Mouse (Mus musculus) kidney, embryonic 14.5 days (tissue): Measurements from ENCODE around the gene Hmga1b. TPM values are rescaled to one million over a fixed set of nuclear protein-coding genes. Genes with fewer than 3 reads are reported as not detected.

Experiments
- ATAC-seq: fragments of 200-750 bp; cut with Nextera tagmentation; 2 replicates; pipeline ENCODE4 v1.8.0; 2017; ENCODE audit warnings: moderate number of reproducible peaks, mild to moderate bottlenecking, moderate TSS enrichment, moderate library complexity; ENCODE audit not compliant: low FRiP score, low TSS enrichment
- H3K27ac ChIP-seq: fragments of 300-500 bp; sonication (generic); 2 replicates; pipeline ENCODE4 v1.5.1; 2014; ENCODE audit warnings: low read depth, mild to moderate bottlenecking, low read length, moderate library complexity, mixed read lengths
- H3K27me3 ChIP-seq: fragments of 300-500 bp; sonication (generic); 2 replicates; pipeline ENCODE4 v1.6.1; 2014; ENCODE audit warnings: mild to moderate bottlenecking, low read length; ENCODE audit not compliant: control insufficient read depth, insufficient read depth
- H3K36me3 ChIP-seq: fragments of 300-500 bp; sonication (generic); 2 replicates; pipeline ENCODE4 v1.6.1; 2014; ENCODE audit warnings: low read length, mixed read lengths; ENCODE audit not compliant: control insufficient read depth, insufficient read depth
- H3K4me1 ChIP-seq: fragments of 300-500 bp; sonication (generic); 2 replicates; pipeline ENCODE4 v1.6.1; 2014; ENCODE audit warnings: low read length, mixed read lengths; ENCODE audit not compliant: control insufficient read depth, insufficient read depth
- H3K4me2 ChIP-seq: fragments of 300-500 bp; sonication (generic); replicated peaks from 2 replicates; pipeline ENCODE4 v1.6.1; 2014; ENCODE audit warnings: low read depth, mild to moderate bottlenecking, low read length
- H3K4me3 ChIP-seq: fragments of 300-500 bp; sonication (generic); 2 replicates; pipeline ENCODE4 v1.5.1; 2014; ENCODE audit warnings: mild to moderate bottlenecking, low read length
- H3K9ac ChIP-seq: fragments of 300-500 bp; sonication (generic); 2 replicates; pipeline ENCODE4 v1.6.1; 2014; ENCODE audit warnings: low read depth, mild to moderate bottlenecking, low read length, moderate library complexity
- H3K9me3 ChIP-seq: fragments of 300-500 bp; sonication (generic); 2 replicates; pipeline ENCODE4 v1.6.1; 2016; ENCODE audit warnings: low read length; ENCODE audit not compliant: control insufficient read depth
- WGBS: fragments of 180-500 bp; shearing (Covaris S2); extraction: QIAGEN DNeasy Blood & Tissue Kit; methylation state at CpG from one replicate; pipeline ENCODE4 v1.1.7; 2014; 5-methylcytosine and 5-hydroxymethylcytosine counted together
- polyA plus RNA-seq: library from polyadenylated mRNA; unstranded; fragments of >200 nt; fragmentation: Nextera tagmentation; extraction: Ambion mirVana; gene quantifications from 2 replicates; pipeline ENCODE4 v1.2.1, GENCODE M21; 2014

The Hmga1b gene
- polyA plus RNA-seq, 1 experiment from 2014 or later = 5.2 TPM

- H3K4me2 ChIP-seq = no peak overlapping the region
Observed at GRCm38 (mm10) chr11:120730331-120730870, 32.2 kb upstream of the Hmga1b start.

DNA sequence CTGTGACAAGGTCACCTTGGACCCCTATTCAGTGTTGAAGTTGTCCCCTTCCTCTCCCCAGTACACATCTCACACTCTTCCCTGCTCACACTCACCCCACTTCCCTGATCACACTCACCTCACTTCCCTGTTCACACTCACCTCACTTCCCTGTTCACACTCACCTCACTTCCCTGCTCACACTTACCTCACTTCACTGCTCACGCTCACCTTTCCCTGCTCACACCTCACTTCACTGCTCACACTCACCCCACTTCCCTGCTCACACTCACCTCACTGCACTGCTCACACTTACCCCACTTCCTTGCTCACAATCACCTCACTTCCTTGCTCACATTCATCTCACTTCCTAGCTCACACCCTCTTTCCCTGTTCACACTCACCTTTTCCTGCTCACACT lies 31.2 kb upstream of the Hmga1b start:
- no peak overlapping the region for H3K27ac ChIP-seq
- ATAC-seq = no peak
- H3K9ac ChIP-seq = no peak overlapping the region

More at GRCm38 (mm10) chr11:120730331-120730870, 32.2 kb upstream of the Hmga1b start:
- H3K27ac ChIP-seq = no peak overlapping the region
- no peaks in the 10 kb centered on the region for H3K36me3 ChIP-seq
- H3K9ac ChIP-seq = no peak overlapping the region
- H3K27me3 ChIP-seq = no peaks in the 10 kb centered on the region
- no peaks in the 10 kb centered on the region for H3K9me3 ChIP-seq
- ATAC-seq = no peak
- peaks cover 11% of the 10 kb centered on the region; the same call in 1 of the 2 replicates for H3K4me1 ChIP-seq
- 89% methylated on average over 10 of the region's 10 CpGs for WGBS
- H3K4me3 ChIP-seq = no peak overlapping the region

DNA sequence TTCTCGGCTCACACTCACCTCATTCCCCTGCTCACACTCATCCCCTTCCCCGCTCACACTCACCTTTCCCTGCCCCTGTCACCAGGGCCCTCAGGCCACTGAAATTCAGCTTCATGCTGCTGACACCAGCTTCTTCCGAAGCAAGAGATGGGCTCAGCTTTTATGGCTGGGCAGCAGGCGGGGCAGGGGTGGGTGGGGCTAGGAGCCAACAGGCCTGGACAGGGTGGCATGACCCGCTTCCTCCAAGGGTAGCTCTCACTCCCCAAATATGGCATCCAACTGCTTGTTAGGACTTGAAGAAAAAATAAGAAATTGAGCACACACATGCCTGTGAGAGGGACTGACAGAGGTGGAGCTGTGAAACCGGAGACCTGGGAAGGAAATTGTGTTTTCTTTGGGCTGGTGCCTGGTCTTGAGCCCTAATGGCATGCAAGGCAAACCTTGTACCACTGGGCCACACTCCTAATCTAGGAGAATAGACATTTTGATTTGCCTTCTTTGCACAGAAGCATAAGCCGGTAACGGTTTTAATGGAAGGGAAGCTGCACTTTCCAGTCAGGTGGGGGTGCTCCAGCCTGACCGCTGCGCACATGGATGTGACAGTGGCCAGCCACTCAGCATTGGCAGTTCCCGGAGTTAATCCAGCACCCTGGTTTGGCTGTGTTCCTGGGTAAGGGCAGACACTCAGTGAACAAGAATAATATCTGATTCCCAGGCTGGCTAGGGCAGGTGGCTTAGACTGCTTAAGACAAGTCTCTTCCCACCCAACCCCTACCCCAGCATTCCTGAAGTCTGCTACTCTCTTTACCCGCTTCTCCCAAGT lies 30.5 kb upstream of the Hmga1b start, which contains the start of gene Cbr2:
Gene Cbr2, minus strand, starts transcription at position 257 of the 823 bp plus-strand sequence.
- 0 out of 2 replicates have a peak, but pooled peaks cover 5% of the 10 kb centered on the region for H3K4me1 ChIP-seq
- H3K9ac ChIP-seq = no peak within 1 kb of the TSS
- no peaks in the 10 kb centered on the region for H3K9me3 ChIP-seq
- ATAC-seq = no peak
- H3K27me3 ChIP-seq = no peaks in the 10 kb centered on the region
- no peaks in the 10 kb centered on the region for H3K36me3 ChIP-seq
- no peak within 1 kb of the TSS for H3K4me2 ChIP-seq
- H3K4me3 ChIP-seq = no peak within 1 kb of the TSS
- 63% methylated on average over 12 of the region's 12 CpGs for WGBS
- no peak within 1 kb of the TSS for H3K27ac ChIP-seq

More for the DNA sequence above, 31.2 kb upstream of the Hmga1b start:
- H3K4me2 ChIP-seq = no peak overlapping the region
- no peaks in the 10 kb centered on the region for H3K9me3 ChIP-seq
- WGBS = 91% methylated on average over 1 of the region's 1 CpGs
- no peaks in the 10 kb centered on the region for H3K27me3 ChIP-seq
- no peak overlapping the region for H3K4me3 ChIP-seq
- no peaks in the 10 kb centered on the region for H3K36me3 ChIP-seq
- H3K4me1 ChIP-seq = peaks cover 8% of the 10 kb centered on the region; the same call in 1 of the 2 replicates

GRCm38 (mm10) chr11:120733521-120733920 lies 29.1 kb upstream of the Hmga1b start:
- 57% methylated on average over 6 of the region's 6 CpGs for WGBS
- Histone ChIP-seq H3K27ac (no peak overlapping the region), H3K4me3 (no peak overlapping the region), H3K36me3 (no peaks in the 10 kb centered on the region), H3K9me3 (no peaks in the 10 kb centered on the region), H3K9ac (no peak overlapping the region), H3K4me1 (0 out of 2 replicates have a peak, but pooled peaks cover 5% of the 10 kb centered on the region), H3K27me3 (no peaks in the 10 kb centered on the region), H3K4me2 (no peak overlapping the region)
- ATAC-seq = no peak

DNA sequence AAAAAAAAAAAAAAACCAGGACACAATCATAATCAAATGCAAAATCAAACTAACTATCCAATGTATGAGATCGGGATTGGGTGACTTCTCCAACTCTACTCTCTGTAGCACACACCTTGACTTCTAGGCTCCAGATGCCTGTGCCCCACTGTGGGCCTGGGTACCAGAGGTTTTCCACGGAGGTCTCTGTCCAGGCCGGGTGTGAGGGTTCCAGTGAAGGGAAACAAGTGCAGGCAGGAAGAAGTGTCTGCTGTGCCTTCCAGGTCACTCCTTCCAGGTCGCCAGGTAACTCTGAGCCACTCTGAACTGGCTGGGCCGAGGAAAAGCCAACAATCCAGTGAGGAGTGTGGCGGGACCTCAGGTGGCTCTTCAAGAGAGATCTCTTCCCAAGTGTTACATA lies 26.2 kb upstream of the Hmga1b start:
- Histone ChIP-seq H3K4me1 (0 out of 2 replicates have a peak, but pooled peaks cover 5% of the 10 kb centered on the region), H3K4me2 (no peak overlapping the region), H3K4me3 (no peak overlapping the region), H3K9me3 (no peaks in the 10 kb centered on the region), H3K27ac (no peak overlapping the region), H3K27me3 (no peaks in the 10 kb centered on the region), H3K36me3 (no peaks in the 10 kb centered on the region), H3K9ac (no peak overlapping the region)
- no peak for ATAC-seq
- 69% methylated on average over 6 of the region's 6 CpGs for WGBS

- H3K4me3 ChIP-seq = no peak overlapping the region
- H3K4me2 ChIP-seq = no peak overlapping the region
- no peak for ATAC-seq
- no peaks in the 10 kb centered on the region for H3K27me3 ChIP-seq
- no peak overlapping the region for H3K9ac ChIP-seq
- H3K9me3 ChIP-seq = no peaks in the 10 kb centered on the region
- H3K27ac ChIP-seq = no peak overlapping the region
- 89% methylated on average over 5 of the region's 5 CpGs for WGBS
- H3K4me1 ChIP-seq = no peaks in the 10 kb centered on the region
- H3K36me3 ChIP-seq = no peaks in the 10 kb centered on the region
Observed at GRCm38 (mm10) chr11:120740981-120741380, 21.6 kb upstream of the Hmga1b start.

GRCm38 (mm10) chr11:120744121-120744701 lies 18.4 kb upstream of the Hmga1b start:
- 72% methylated on average over 7 of the region's 7 CpGs for WGBS
- no peak overlapping the region for H3K9ac ChIP-seq

DNA sequence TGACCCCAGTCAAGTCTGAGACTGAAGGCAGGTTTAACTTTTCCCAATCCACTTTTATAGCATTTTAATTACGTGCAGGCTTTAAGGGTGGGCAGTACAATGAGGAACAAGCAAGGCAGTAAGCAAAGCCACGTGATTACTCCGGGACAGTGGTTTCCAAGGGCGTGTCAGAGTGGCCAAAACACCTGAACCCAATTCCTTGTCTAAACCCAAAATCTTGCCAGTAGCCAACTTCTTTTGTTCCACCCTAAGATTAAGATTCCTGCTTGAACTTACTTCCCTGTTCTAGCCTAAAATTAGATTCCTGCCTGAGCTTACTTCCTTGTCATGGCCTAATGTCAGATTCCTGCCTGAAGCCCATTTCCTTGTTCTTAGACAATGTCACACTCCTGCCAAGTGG lies 14.6 kb upstream of the Hmga1b start:
- H3K27ac ChIP-seq = no peak overlapping the region
- 66% methylated on average over 4 of the region's 4 CpGs for WGBS
- ATAC-seq = no peak

More at GRCm38 (mm10) chr11:120744121-120744701, 18.4 kb upstream of the Hmga1b start:
- Histone ChIP-seq H3K36me3 (no peaks in the 10 kb centered on the region), H3K9me3 (no peaks in the 10 kb centered on the region), H3K4me1 (no peaks in the 10 kb centered on the region), H3K4me3 (no peak overlapping the region), H3K27ac (no peak overlapping the region), H3K27me3 (no peaks in the 10 kb centered on the region), H3K4me2 (no peak overlapping the region)
- ATAC-seq = no peak

GRCm38 (mm10) chr11:120749430-120749829 lies 13.2 kb upstream of the Hmga1b start:
- no peaks in the 10 kb centered on the region for H3K36me3 ChIP-seq
- H3K27ac ChIP-seq = no peak overlapping the region
- ATAC-seq = no peak
- H3K9me3 ChIP-seq = no peaks in the 10 kb centered on the region
- no peaks in the 10 kb centered on the region for H3K27me3 ChIP-seq
- H3K4me1 ChIP-seq = no peaks in the 10 kb centered on the region
- WGBS = 69% methylated on average over 8 of the region's 8 CpGs
- H3K9ac ChIP-seq = no peak overlapping the region
- H3K4me2 ChIP-seq = no peak overlapping the region
- no peak overlapping the region for H3K4me3 ChIP-seq

More for the DNA sequence above, 14.6 kb upstream of the Hmga1b start:
- Histone ChIP-seq H3K4me1 (no peaks in the 10 kb centered on the region), H3K9ac (no peak overlapping the region), H3K4me3 (no peak overlapping the region), H3K9me3 (no peaks in the 10 kb centered on the region), H3K4me2 (no peak overlapping the region), H3K27me3 (no peaks in the 10 kb centered on the region), H3K36me3 (no peaks in the 10 kb centered on the region)
